15 mouse cellular contexts compared by ENCODE assay signal in the genomic region with DNA sequence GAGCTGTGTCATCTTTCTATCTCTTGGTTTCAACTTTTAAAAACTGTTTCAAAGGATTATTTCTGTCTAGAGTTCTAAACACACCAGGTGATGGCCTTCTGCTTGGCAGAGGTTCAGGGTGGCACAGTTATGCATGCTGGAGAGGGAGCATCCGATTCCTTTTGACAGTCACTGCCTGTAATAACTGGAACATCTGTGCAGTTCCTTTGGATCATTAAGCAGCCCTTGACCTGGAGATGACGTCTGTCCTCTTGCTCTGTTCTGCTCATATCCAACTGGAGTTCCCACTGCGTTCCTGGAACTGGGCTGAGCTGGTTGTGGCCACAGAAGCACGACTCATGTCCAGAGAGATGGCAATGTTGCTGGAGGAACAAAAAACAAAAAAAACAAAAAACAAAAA. TPM values are rescaled to one million over a fixed set of nuclear protein-coding genes. Genes with fewer than 3 reads are reported as not detected.
"Had no signal": no experiment of that assay in that cellular context is flagged by ENCODE, and none has a peak within 500 bp of the region (broad histone marks: within the 10 kb centered on the region; RNA-seq: fewer than 3 reads in every experiment).

No protein-coding gene starts in this region.

- H3K36me3 ChIP-seq: limb, embryonic 13.5 days; midbrain, embryonic 10.5 days; neural tube, embryonic 15.5 days had no signal

- H3K4me2 ChIP-seq: limb, embryonic 13.5 days; liver, embryonic 11.5 days; lung, embryonic 14.5 days; neural tube, embryonic 15.5 days had no signal

- DNase-seq: left cerebral cortex, postnatal 4 days; lung, embryonic 14.5 days; lung, postnatal 10 days; lung, postnatal 4 days; midbrain, embryonic 14.5 days; right cerebral cortex, adult 18-20 months; right cerebral cortex, postnatal 25 days; thymus, postnatal 14 days had no signal

- H3K4me1 ChIP-seq: limb, embryonic 13.5 days; midbrain, embryonic 10.5 days; neural tube, embryonic 15.5 days had no signal

- H3K27ac ChIP-seq: layer of hippocampus, adult 2 months; limb, embryonic 13.5 days; midbrain, embryonic 10.5 days; neural tube, embryonic 15.5 days; stomach, postnatal 0 days had no signal

- H3K27me3 ChIP-seq: limb, embryonic 13.5 days; neural tube, embryonic 15.5 days had no signal

- H3K9me3 ChIP-seq: limb, embryonic 13.5 days; midbrain, embryonic 10.5 days; neural tube, embryonic 15.5 days had no signal

- H3K9ac ChIP-seq: limb, embryonic 13.5 days; lung, embryonic 14.5 days; neural tube, embryonic 15.5 days had no signal

- H3K4me3 ChIP-seq: layer of hippocampus, adult 2 months; limb, embryonic 13.5 days; midbrain, embryonic 10.5 days; myocyte; neural tube, embryonic 15.5 days had no signal

RNA-seq across cellular contexts. Expression of a gene that starts 21.8 kb away (rescaled TPM):
- polyA plus RNA-seq: midbrain, embryonic 10.5 days had no signal
